Mouse (Mus musculus) testis, adult 2 months (tissue): ENCODE data around the gene Ehd4.

Experiments used
- CTCF ChIP-seq: fragments of 200-500 bp; IDR thresholded peaks from 2 replicates; pipeline ENCODE4 v1.5.1; 2012; ENCODE audit warnings: low read depth, mild to moderate bottlenecking, inconsistent platforms, low read length, moderate library complexity; ENCODE audit not compliant: control insufficient read depth, insufficient read depth, insufficient replicate concordance
- POLR2A ChIP-seq: fragments of 200-500 bp; IDR thresholded peaks from 2 replicates; pipeline ENCODE4 v1.6.1; 2012; ENCODE audit warnings: low read depth, mild to moderate bottlenecking, inconsistent platforms, low read length, moderate library complexity; ENCODE audit not compliant: control insufficient read depth

GRCm38 (mm10) chr2:120116362-120116761 is 38.0 kb downstream of the Ehd4 start:
- TF ChIP-seq CTCF: no peak
- no peak for TF ChIP-seq POLR2A
